Mouse (Mus musculus) forebrain, embryonic 14.5 days (tissue): ENCODE data around the gene Ttc29. TPM values are rescaled to one million over a fixed set of nuclear protein-coding genes. Genes with fewer than 3 reads are reported as not detected.

Experiments used
- ATAC-seq: fragments of 200-750 bp; cut with Nextera tagmentation; 2 replicates; pipeline ENCODE4 v1.8.0; 2017; ENCODE audit warnings: mild to moderate bottlenecking, moderate library complexity
- DNase-seq: peaks from one replicate; pipeline ENCODE4 v3.0.0-alpha.2; 2015; ENCODE audit warnings: low spot score
- H3K27ac ChIP-seq: fragments of 300-500 bp; sonication (generic); 2 replicates; pipeline ENCODE4 v1.5.1; 2014; ENCODE audit warnings: low read depth, mild to moderate bottlenecking, control low read depth, low read length, moderate library complexity
- H3K27me3 ChIP-seq: fragments of 300-500 bp; sonication (generic); replicated peaks from 2 replicates; pipeline ENCODE4 v1.6.1; 2014; ENCODE audit warnings: low read length, control low read depth, mixed read lengths; ENCODE audit not compliant: control insufficient read depth, insufficient read depth
- H3K36me3 ChIP-seq: fragments of 300-500 bp; sonication (generic); 2 replicates; pipeline ENCODE4 v1.6.1; 2014; ENCODE audit warnings: low read length, control low read depth; ENCODE audit not compliant: control insufficient read depth, insufficient read depth
- H3K4me1 ChIP-seq: fragments of 300-500 bp; sonication (generic); 2 replicates; pipeline ENCODE4 v1.6.1; 2014; ENCODE audit warnings: antibody characterized with exemption, low read length, control low read depth; ENCODE audit not compliant: control insufficient read depth, insufficient read depth
- H3K4me2 ChIP-seq: fragments of 300-500 bp; sonication (generic); 2 replicates; pipeline ENCODE4 v1.6.1; 2014; ENCODE audit warnings: mild to moderate bottlenecking, control low read depth, low read length
- H3K4me3 ChIP-seq: fragments of 300-500 bp; sonication (generic); 2 replicates; pipeline ENCODE4 v1.5.1; 2014; ENCODE audit warnings: low read depth, low read length, control low read depth
- H3K9ac ChIP-seq: fragments of 300-500 bp; sonication (generic); 2 replicates; pipeline ENCODE4 v1.6.1; 2014; ENCODE audit warnings: mild to moderate bottlenecking, low read length, control low read depth, moderate library complexity
- H3K9me3 ChIP-seq: fragments of 300-500 bp; sonication (generic); replicated peaks from 2 replicates; pipeline ENCODE4 v1.6.1; 2016; ENCODE audit warnings: low read length, control low read depth, mixed read lengths; ENCODE audit not compliant: control insufficient read depth
- WGBS: fragments of 180-500 bp; shearing (Covaris S2); extraction: QIAGEN DNeasy Blood & Tissue Kit; methylation state at CpG from one replicate; pipeline ENCODE4 v1.1.7; 2014; 5-methylcytosine and 5-hydroxymethylcytosine counted together
- polyA plus RNA-seq: library from polyadenylated mRNA; unstranded; fragments of >200 nt; fragmentation: Nextera tagmentation; extraction: Ambion mirVana; gene quantifications from 2 replicates; pipeline ENCODE4 v1.2.1, GENCODE M21; 2014

The Ttc29 gene
- polyA plus RNA-seq, 1 experiment from 2014 or later = 0.41 TPM

- under 1% methylated on average over 19 of the region's 19 CpGs for WGBS
- H3K9me3 ChIP-seq = no peaks in the 10 kb centered on the region
- H3K9ac ChIP-seq = peak overlapping the region; percentile 42; the same call in 1 of the 2 replicates
- peak overlapping the region; percentile 24; the same call in 1 of the 2 replicates for H3K4me3 ChIP-seq
- H3K27me3 ChIP-seq = peaks cover 55% of the 10 kb centered on the region
- no peak overlapping the region for H3K27ac ChIP-seq
- peak overlapping the region; percentile 55 for H3K4me2 ChIP-seq
- peaks cover 6% of the 10 kb centered on the region for H3K4me1 ChIP-seq
- DNase-seq (no peak), ATAC-seq (peak; percentile 61)
- H3K36me3 ChIP-seq = no peaks in the 10 kb centered on the region
These were observed 207.0 kb downstream of the Ttc29 start for GRCm38 (mm10) chr8:78420101-78420503.

DNA sequence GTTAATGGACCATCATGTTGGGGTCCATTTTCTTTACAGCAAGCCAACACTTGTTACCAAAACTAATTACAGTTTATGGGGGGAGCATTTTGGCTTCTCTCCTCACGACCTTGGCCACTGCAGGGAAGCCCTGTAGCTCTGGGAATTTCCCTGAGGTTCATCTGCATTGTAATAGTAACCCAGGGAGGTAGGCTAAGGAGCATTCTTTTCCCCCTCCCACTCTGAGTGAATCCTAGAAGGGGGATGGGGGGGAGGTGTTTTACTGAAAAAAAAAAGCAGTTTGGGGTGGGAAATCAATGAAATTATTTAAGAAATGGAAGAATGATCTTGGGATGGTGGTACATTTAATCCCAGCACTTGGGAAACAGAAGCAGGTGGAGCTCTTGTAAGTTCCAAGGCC, 210.8 kb downstream of the Ttc29 start:
- Histone ChIP-seq H3K9ac (no peak overlapping the region), H3K4me1 (peaks cover 6% of the 10 kb centered on the region), H3K27me3 (peaks cover 72% of the 10 kb centered on the region), H3K9me3 (no peaks in the 10 kb centered on the region), H3K4me3 (no peak overlapping the region), H3K27ac (no peak overlapping the region), H3K4me2 (no peak overlapping the region), H3K36me3 (no peaks in the 10 kb centered on the region)
- no peak for DNase-seq
- no peak for ATAC-seq
- 7% methylated on average over 1 of the region's 1 CpGs for WGBS

- WGBS = under 1% methylated on average over 10 of the region's 10 CpGs
- ATAC-seq (0 out of 2 replicates have a peak, but pooled peaks have one; percentile 40), DNase-seq (no peak)
- H3K9ac ChIP-seq = no peak overlapping the region
- H3K9me3 ChIP-seq = no peaks in the 10 kb centered on the region
- H3K27me3 ChIP-seq = peaks cover 75% of the 10 kb centered on the region
- H3K27ac ChIP-seq = no peak overlapping the region
- no peaks in the 10 kb centered on the region for H3K4me1 ChIP-seq
- H3K4me3 ChIP-seq = no peak overlapping the region
- no peak overlapping the region for H3K4me2 ChIP-seq
- H3K36me3 ChIP-seq = no peaks in the 10 kb centered on the region
These were observed 213.4 kb downstream of the Ttc29 start for GRCm38 (mm10) chr8:78426455-78426854.

GRCm38 (mm10) chr8:78426875-78427768, 214.0 kb downstream of the Ttc29 start:
- H3K9ac ChIP-seq = no peak overlapping the region
- WGBS = under 1% methylated on average over 32 of the region's 32 CpGs

DNA sequence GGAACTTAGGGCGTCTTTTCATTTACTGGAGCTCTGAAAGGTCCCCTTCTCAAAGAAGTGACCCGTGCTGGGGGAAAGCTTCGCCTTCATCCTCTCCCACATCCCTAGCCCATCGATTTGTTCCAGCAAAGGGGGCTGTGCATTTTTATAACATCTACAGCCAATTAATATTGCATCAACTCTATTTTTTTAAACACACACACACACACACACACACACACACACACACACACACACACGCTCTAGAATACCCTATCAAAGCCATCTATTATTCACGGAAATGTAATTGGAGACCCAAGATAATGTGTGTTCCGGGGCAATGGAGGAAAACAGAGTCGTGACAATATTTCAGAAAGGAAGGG, 214.7 kb downstream of the Ttc29 start:
- under 1% methylated on average over 8 of the region's 8 CpGs for whole genome bisulfite sequencing
- Histone ChIP-seq H3K4me2 (no peak overlapping the region), H3K36me3 (no peaks in the 10 kb centered on the region), H3K27ac (no peak overlapping the region), H3K9me3 (no peaks in the 10 kb centered on the region), H3K9ac (no peak overlapping the region), H3K4me1 (no peaks in the 10 kb centered on the region), H3K4me3 (no peak overlapping the region), H3K27me3 (peaks cover 78% of the 10 kb centered on the region)
- no peak for ATAC-seq
- no peak for DNase-seq

More at GRCm38 (mm10) chr8:78426875-78427768, 214.0 kb downstream of the Ttc29 start:
- H3K36me3 ChIP-seq = no peaks in the 10 kb centered on the region
- ATAC-seq (peak; percentile 42; the same call in 1 of the 2 replicates), DNase-seq (no peak)
- H3K27ac ChIP-seq = no peak overlapping the region
- H3K4me3 ChIP-seq = no peak overlapping the region
- no peak overlapping the region; the same call in 1 of the 2 replicates for H3K4me2 ChIP-seq
- H3K4me1 ChIP-seq = no peaks in the 10 kb centered on the region
- no peaks in the 10 kb centered on the region for H3K9me3 ChIP-seq
- peaks cover 78% of the 10 kb centered on the region for H3K27me3 ChIP-seq

GRCm38 (mm10) chr8:78428148-78428547, 215.1 kb downstream of the Ttc29 start:
- Histone ChIP-seq H3K4me3 (no peak overlapping the region), H3K4me1 (no peaks in the 10 kb centered on the region), H3K27me3 (peaks cover 76% of the 10 kb centered on the region), H3K9ac (no peak overlapping the region), H3K4me2 (no peak overlapping the region), H3K9me3 (no peaks in the 10 kb centered on the region), H3K27ac (no peak overlapping the region), H3K36me3 (no peaks in the 10 kb centered on the region)
- DNase-seq (no peak), ATAC-seq (no peak)
- WGBS = 2% methylated on average over 11 of the region's 11 CpGs

GRCm38 (mm10) chr8:78431356-78431755, 218.3 kb downstream of the Ttc29 start:
- Histone ChIP-seq H3K4me3 (no peak overlapping the region), H3K4me2 (no peak overlapping the region), H3K9ac (no peak overlapping the region), H3K9me3 (no peaks in the 10 kb centered on the region), H3K36me3 (no peaks in the 10 kb centered on the region), H3K4me1 (no peaks in the 10 kb centered on the region), H3K27ac (no peak overlapping the region), H3K27me3 (peaks cover 73% of the 10 kb centered on the region)
- DNase-seq (peak; percentile 53), ATAC-seq (no peak)
- 3% methylated on average over 4 of the region's 4 CpGs for WGBS

DNA sequence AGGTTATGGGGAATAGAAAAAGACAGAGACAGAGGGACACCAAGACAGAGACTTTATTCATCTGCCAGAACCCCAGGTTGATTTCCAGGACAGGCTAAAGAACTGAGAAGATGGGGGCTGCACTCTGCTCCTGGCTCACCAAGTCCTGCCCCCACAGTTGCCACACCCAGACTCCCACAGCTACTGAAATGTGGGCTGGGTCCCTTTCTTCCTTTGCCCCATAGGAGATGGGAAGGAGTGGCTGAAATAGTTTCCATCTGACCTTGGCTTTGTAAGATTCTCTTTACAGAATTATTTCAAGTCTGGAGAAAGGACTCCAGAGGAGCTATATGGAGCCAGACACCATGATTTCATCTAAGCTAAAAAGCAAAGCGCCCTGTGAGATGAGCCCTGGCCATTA, 219.4 kb downstream of the Ttc29 start:
- no peak overlapping the region for H3K9ac ChIP-seq

DNA sequence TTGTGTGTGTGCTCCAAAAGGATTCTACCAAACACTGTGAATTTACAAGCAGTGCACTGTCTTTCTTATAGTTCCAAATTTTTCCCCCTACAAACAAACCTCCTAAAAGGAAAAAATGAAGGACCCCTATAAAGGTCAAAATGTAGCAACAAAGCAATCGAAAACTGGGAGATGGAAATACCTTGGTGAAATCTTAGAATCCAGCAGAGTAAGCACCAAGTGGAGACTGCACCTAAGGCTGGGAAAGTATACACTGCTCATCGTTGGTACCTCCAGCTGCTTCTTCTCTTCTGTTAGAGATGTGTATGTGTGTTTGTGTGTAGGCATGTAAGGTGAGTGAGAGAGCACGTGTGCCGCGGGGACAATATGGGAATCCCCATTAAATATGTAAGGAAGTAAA, 220.2 kb downstream of the Ttc29 start:
- Histone ChIP-seq H3K27ac (no peak overlapping the region), H3K4me3 (no peak overlapping the region), H3K4me1 (no peaks in the 10 kb centered on the region), H3K36me3 (no peaks in the 10 kb centered on the region), H3K27me3 (peaks cover 83% of the 10 kb centered on the region), H3K4me2 (no peak overlapping the region), H3K9ac (no peak overlapping the region), H3K9me3 (no peaks in the 10 kb centered on the region)
- no peak for ATAC-seq
- WGBS = 10% methylated on average over 5 of the region's 5 CpGs
- no peak for DNase-seq

More for the DNA sequence above, 219.4 kb downstream of the Ttc29 start:
- Histone ChIP-seq H3K4me3 (no peak overlapping the region), H3K27ac (no peak overlapping the region), H3K27me3 (peaks cover 76% of the 10 kb centered on the region), H3K36me3 (no peaks in the 10 kb centered on the region), H3K4me1 (no peaks in the 10 kb centered on the region), H3K9me3 (no peaks in the 10 kb centered on the region), H3K4me2 (no peak overlapping the region)
- WGBS = 3% methylated on average over 1 of the region's 1 CpGs
- DNase-seq (no peak), ATAC-seq (no peak)
